Mouse (Mus musculus) E14TG2a.4 (cell line): ENCODE results near the gene Tpm3.

Experiments used
- H3K27me3 ChIP-seq: 2 replicates; pipeline ENCODE4 v1.6.1; 2014; ENCODE audit warnings: low read length, control low read depth; ENCODE audit not compliant: insufficient read depth
- H3K36me3 ChIP-seq: 2 replicates; pipeline ENCODE4 v1.6.1; 2014; ENCODE audit warnings: low read length, control low read depth; ENCODE audit not compliant: insufficient read depth
- H3K4me1 ChIP-seq: replicated peaks from 2 replicates; pipeline ENCODE4 v1.6.1; 2014; ENCODE audit warnings: low read depth, low read length, control low read depth
- H3K4me3 ChIP-seq: replicated peaks from 2 replicates; pipeline ENCODE4 v1.5.1; 2014; ENCODE audit warnings: mild to moderate bottlenecking, low read length
- H3K9me3 ChIP-seq: 2 replicates; pipeline ENCODE4 v1.6.1; 2014; ENCODE audit warnings: low read length, control low read depth
- CTCF ChIP-seq: conservative IDR thresholded peaks from 2 replicates; pipeline ENCODE4 v1.5.1; 2014; ENCODE audit warnings: low read length
- NANOG ChIP-seq: IDR thresholded peaks from 2 replicates; pipeline ENCODE4 v1.6.1; 2014; ENCODE audit warnings: borderline replicate concordance, low read length, mixed read lengths
- POU5F1 ChIP-seq: IDR thresholded peaks from 2 replicates; pipeline ENCODE4 v1.6.1; 2014; ENCODE audit warnings: low read length, borderline replicate concordance

Gene Tpm3

GRCm38 (mm10) chr3:90064383-90064782 lies 8.1 kb upstream of the Tpm3 start:
- Histone ChIP-seq H3K36me3 (peaks cover 76% of the 10 kb centered on the region), H3K9me3 (no peaks in the 10 kb centered on the region), H3K27me3 (no peaks in the 10 kb centered on the region), H3K4me3 (no peak overlapping the region), H3K4me1 (peaks cover 22% of the 10 kb centered on the region)
- TF ChIP-seq CTCF (no peak), POU5F1 (no peak), NANOG (no peak)

DNA sequence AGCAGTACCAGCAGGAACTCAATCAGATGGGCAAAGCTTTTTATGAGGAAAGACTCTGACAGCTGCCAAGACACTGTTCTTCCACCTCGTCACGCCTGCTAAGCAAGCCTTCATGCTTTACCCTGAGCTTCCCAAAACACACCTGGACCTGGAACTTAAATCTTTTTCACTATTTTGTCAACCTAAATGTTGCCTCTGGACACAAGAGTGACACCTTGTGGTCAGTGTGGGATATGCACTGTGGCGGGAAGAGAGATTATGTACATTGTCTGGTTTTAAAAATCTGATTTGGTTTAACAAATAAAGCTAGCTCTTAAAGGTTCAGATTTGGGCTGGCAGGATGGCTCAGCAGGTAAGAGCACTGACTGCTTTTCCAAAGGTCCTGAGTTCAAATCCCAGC lies 6.9 kb upstream of the Tpm3 start:
- Histone ChIP-seq H3K4me3 (no peak overlapping the region), H3K27me3 (peaks cover 3% of the 10 kb centered on the region; the same call in 1 of the 2 replicates), H3K36me3 (peaks cover 66% of the 10 kb centered on the region), H3K9me3 (no peaks in the 10 kb centered on the region), H3K4me1 (peaks cover 22% of the 10 kb centered on the region)
- TF ChIP-seq POU5F1 (no peak), CTCF (peak; percentile 99), NANOG (no peak)

DNA sequence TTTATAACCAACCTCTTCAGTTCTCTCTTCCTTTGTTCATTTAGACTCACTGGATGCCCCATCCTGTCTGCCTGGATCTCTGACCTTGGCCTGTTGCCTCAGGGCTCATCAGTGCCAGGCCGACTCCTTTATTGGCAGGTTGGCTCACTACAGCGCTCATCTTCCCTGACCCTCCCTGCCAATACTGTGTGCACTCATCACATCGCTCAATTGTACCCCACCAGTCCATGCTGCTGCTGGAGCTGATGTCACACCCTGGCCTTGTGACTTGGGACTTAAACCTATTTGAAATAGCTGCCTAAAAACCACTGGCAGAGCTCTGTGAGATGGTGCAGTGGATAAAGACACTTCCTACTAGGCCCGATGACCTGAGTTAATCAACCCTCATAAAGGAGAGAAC lies 4.6 kb upstream of the Tpm3 start:
- TF ChIP-seq POU5F1 (no peak), NANOG (no peak), CTCF (no peak)
- H3K36me3 ChIP-seq = peaks cover 43% of the 10 kb centered on the region
- no peak overlapping the region for H3K4me3 ChIP-seq
- H3K27me3 ChIP-seq = peaks cover 3% of the 10 kb centered on the region; the same call in 1 of the 2 replicates
- H3K9me3 ChIP-seq = no peaks in the 10 kb centered on the region
- peaks cover 22% of the 10 kb centered on the region for H3K4me1 ChIP-seq

GRCm38 (mm10) chr3:90069688-90070087 lies 2.8 kb upstream of the Tpm3 start:
- H3K4me3 ChIP-seq = no peak overlapping the region
- H3K27me3 ChIP-seq = peaks cover 3% of the 10 kb centered on the region; the same call in 1 of the 2 replicates
- no peaks in the 10 kb centered on the region for H3K9me3 ChIP-seq
- TF ChIP-seq POU5F1 (no peak), NANOG (no peak), CTCF (no peak)
- H3K4me1 ChIP-seq = peaks cover 13% of the 10 kb centered on the region
- H3K36me3 ChIP-seq = peaks cover 25% of the 10 kb centered on the region

DNA sequence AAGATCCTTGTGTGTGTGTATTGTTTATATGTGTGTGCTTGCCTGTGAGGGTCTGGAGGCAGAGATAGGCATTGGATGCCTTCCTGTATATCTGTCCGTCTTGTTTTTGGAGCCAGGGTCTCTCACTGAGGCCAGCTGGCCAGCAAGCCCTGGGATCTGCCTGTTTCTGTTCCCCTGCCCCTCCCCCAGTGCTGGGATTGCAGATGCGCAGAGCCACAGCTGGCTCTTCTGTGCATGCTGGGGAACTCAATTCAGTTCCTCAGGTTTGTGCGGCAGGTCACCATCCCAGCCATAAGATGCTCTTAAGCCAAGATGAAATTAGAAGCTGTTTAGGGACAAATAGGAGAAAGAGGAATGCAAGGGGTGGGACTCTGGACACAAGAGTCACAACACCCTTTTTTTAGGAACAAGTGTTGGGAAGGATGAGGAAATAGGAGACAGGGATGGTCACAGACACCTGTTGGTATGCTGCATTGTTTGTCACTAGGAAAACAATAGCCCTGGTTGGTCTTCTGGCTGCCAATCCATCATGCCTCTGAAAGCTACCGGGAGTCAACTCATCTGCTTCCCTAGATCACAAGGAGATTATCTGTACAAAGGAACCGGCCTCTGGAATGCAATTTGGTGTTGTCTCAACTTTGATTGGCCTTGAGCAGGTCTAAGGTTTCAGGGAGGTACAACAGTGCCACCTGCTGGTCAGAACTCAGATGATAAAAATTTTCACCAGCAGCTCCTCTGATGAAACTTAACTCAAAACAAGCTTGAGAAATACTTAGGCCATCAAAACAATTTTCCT lies 4.7 kb downstream of the Tpm3 start:
- H3K9me3 ChIP-seq = no peaks in the 10 kb centered on the region
- H3K4me1 ChIP-seq = peaks cover 46% of the 10 kb centered on the region
- TF ChIP-seq CTCF = peak; percentile 61
- TF ChIP-seq NANOG = peak; percentile 64; the same call in 1 of the 2 replicates
- no peak for TF ChIP-seq POU5F1
- peaks cover 12% of the 10 kb centered on the region for H3K36me3 ChIP-seq
- H3K27me3 ChIP-seq = no peaks in the 10 kb centered on the region
- peak overlapping the region; percentile 39; the same call in 1 of the 2 replicates for H3K4me3 ChIP-seq

- Histone ChIP-seq H3K4me3 (peak overlapping the region; percentile 96; the same call in 1 of the 2 replicates), H3K9me3 (no peaks in the 10 kb centered on the region), H3K36me3 (peaks cover 22% of the 10 kb centered on the region), H3K27me3 (no peaks in the 10 kb centered on the region), H3K4me1 (peaks cover 57% of the 10 kb centered on the region)
- TF ChIP-seq NANOG = no peak
- TF ChIP-seq POU5F1 = no peak
- no peak for TF ChIP-seq CTCF
Observed at GRCm38 (mm10) chr3:90078224-90078623, 5.8 kb downstream of the Tpm3 start.

DNA sequence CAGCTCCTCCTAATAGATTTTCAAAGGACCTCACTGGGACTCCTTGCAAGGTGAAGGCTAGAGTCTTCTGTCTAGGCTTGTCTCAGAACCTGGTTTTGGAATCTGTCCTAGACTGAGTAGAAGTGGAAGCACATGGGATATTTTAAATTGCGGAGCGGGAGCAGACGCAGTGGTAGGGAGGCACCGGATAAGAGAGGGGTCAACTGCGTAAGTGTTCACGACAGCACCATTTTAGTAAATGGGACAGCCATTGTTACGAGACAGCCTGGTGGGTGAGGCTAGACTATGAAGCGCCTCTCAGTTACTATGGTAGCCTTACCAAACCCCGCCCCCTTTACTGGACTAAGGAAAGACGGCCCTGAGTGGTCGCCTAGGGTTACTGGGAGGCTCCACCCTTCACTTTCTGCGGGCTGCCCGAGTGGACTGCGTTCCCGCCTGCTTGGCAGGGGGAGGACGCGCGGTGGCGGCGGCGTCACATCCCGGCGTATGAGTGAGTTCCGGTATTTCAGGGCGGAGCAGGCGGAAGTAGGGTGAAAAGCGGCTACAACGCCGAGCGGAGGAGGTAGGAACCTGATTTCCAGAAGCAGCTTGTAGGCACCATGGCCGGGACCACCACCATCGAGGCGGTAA lies 6.8 kb downstream of the Tpm3 start:
- TF ChIP-seq CTCF (no peak), POU5F1 (no peak), NANOG (no peak)
- Histone ChIP-seq H3K36me3 (peaks cover 32% of the 10 kb centered on the region), H3K27me3 (no peaks in the 10 kb centered on the region), H3K4me3 (peak overlapping the region; percentile 96), H3K9me3 (no peaks in the 10 kb centered on the region), H3K4me1 (peaks cover 67% of the 10 kb centered on the region)

- no peaks in the 10 kb centered on the region for H3K9me3 ChIP-seq
- H3K36me3 ChIP-seq = peaks cover 39% of the 10 kb centered on the region
- peaks cover 74% of the 10 kb centered on the region for H3K4me1 ChIP-seq
- H3K27me3 ChIP-seq = no peaks in the 10 kb centered on the region
- H3K4me3 ChIP-seq = peak overlapping the region; percentile 96
- TF ChIP-seq NANOG (0 out of 2 replicates have a peak, but pooled peaks have one; percentile 5), POU5F1 (no peak)
Observed at GRCm38 (mm10) chr3:90079763-90080497, 7.5 kb downstream of the Tpm3 start.
